Mouse (Mus musculus) stomach, embryonic 14.5 days (tissue): ENCODE results near the gene Myo15b. TPM values are rescaled to one million over a fixed set of nuclear protein-coding genes. Genes with fewer than 3 reads are reported as not detected.

Source experiments
- ATAC-seq: fragments of 200-750 bp; cut with Nextera tagmentation; 2 replicates; pipeline ENCODE4 v1.8.0; 2017; ENCODE audit warnings: low read depth, moderate TSS enrichment; ENCODE audit not compliant: insufficient number of reproducible peaks, insufficient read depth, low FRiP score
- H3K27ac ChIP-seq: fragments of 300-500 bp; sonication (generic); 2 replicates; pipeline ENCODE4 v1.5.1; 2014; ENCODE audit warnings: mild to moderate bottlenecking, low read length, moderate library complexity, mixed read lengths
- H3K27me3 ChIP-seq: fragments of 300-500 bp; sonication (generic); 2 replicates; pipeline ENCODE4 v1.6.1; 2014; ENCODE audit warnings: low read length, control low read depth, mixed read lengths; ENCODE audit not compliant: control insufficient read depth, insufficient read depth
- H3K36me3 ChIP-seq: fragments of 300-500 bp; sonication (generic); 2 replicates; pipeline ENCODE4 v1.6.1; 2014; ENCODE audit warnings: mild to moderate bottlenecking, control low read depth, low read length, moderate library complexity, mixed read lengths; ENCODE audit not compliant: control insufficient read depth, insufficient read depth
- H3K4me1 ChIP-seq: fragments of 300-500 bp; sonication (generic); 2 replicates; pipeline ENCODE4 v1.6.1; 2014; ENCODE audit warnings: low read length, control low read depth, mixed read lengths; ENCODE audit not compliant: control insufficient read depth, insufficient read depth
- H3K4me2 ChIP-seq: fragments of 300-500 bp; sonication (generic); replicated peaks from 2 replicates; pipeline ENCODE4 v1.6.1; 2014; ENCODE audit warnings: low read depth, low read length, control low read depth
- H3K4me3 ChIP-seq: fragments of 300-500 bp; sonication (generic); 2 replicates; pipeline ENCODE4 v1.5.1; 2014; ENCODE audit warnings: low read depth, low read length, control low read depth
- H3K9ac ChIP-seq: fragments of 300-500 bp; sonication (generic); replicated peaks from 2 replicates; pipeline ENCODE4 v1.6.1; 2014; ENCODE audit warnings: low read depth, mild to moderate bottlenecking, control low read depth, low read length, moderate library complexity, mixed read lengths
- H3K9me3 ChIP-seq: fragments of 300-500 bp; sonication (generic); 2 replicates; pipeline ENCODE4 v1.6.1; 2016; ENCODE audit warnings: low read depth, low read length, control low read depth; ENCODE audit not compliant: control insufficient read depth
- WGBS: fragments of 180-500 bp; shearing (Covaris S2); extraction: QIAGEN DNeasy Blood & Tissue Kit; methylation state at CpG from one replicate; pipeline ENCODE4 v1.1.7; 2014; 5-methylcytosine and 5-hydroxymethylcytosine counted together
- polyA plus RNA-seq: library from polyadenylated mRNA; unstranded; fragments of >200 nt; fragmentation: Nextera tagmentation; extraction: Ambion mirVana; gene quantifications from 2 replicates; pipeline ENCODE4 v1.2.1, GENCODE M21; 2014

Gene Myo15b
- polyA plus RNA-seq, 1 experiment from 2014 or later = 3.1 TPM

DNA sequence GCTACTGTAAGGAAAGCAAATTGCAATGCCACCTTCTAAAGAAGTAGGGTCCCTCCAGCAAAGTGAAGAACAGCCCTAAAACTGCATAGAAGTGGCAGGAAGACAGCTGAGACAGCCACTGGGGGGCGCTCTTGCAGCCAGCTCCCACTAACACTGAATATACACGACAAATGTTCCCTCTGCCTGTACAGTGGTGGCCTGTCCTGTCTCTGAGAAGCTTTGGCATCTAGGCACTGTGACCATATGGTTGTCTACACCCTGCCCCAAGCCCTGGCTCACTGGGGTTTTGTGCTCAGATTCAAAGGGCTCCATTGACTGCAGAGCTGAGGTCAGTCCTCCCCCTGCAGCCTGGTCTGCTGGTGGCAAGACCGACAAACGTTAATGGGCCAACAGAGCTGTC lies 40.7 kb downstream of the Myo15b start:
- H3K4me2 ChIP-seq = no peak overlapping the region
- H3K4me1 ChIP-seq = peaks cover 20% of the 10 kb centered on the region
- no peak for ATAC-seq
- 0 out of 2 replicates have a peak, but pooled peaks cover 1% of the 10 kb centered on the region for H3K36me3 ChIP-seq
- no peaks in the 10 kb centered on the region for H3K27me3 ChIP-seq
- no peak overlapping the region for H3K9ac ChIP-seq
- no peaks in the 10 kb centered on the region for H3K9me3 ChIP-seq
- no peak overlapping the region for H3K27ac ChIP-seq
- H3K4me3 ChIP-seq = no peak overlapping the region
- WGBS = 19% methylated on average over 4 of the region's 4 CpGs

DNA sequence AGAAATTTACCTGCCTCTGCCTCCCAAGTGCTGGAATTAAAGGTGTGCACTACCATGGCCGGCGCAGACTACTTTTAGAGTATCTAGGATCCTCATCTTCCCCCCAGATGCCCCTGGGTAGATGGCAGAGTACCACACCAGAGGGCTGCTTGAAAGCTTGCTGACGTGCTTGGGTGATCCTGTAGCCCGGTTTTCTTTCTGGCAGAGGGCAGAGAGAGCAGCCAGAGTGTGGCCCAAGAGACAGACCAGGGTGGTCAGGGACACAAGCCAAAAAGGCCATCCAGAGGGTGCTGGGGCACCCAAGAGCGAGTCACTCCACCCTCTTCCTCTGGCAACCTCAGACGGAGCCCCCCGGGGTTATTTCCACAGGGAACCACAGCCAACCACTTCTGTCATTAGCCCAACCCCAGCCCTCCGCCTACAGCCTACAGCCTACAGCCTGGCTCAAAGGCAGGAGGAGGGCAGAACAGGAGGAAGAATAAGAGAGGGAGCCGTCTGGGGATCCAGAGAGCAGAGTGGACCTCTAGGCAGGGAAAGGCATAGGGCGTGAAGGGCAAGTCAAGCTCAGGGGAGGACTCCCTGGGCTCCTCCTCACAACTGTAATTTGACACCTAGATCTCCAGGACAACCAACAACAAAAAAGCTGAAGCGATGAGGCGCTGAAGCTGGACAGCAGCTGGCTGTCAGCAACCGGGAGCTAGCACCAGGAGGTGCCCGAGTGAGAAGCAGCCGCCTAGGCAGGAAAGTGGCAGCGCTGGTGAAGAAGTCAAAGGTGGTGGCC lies 41.5 kb downstream of the Myo15b start, which contains the start of gene Smim5:
Gene Smim5, plus strand, starts transcription at position 481 of the 781 bp plus-strand sequence.
- H3K27ac ChIP-seq = 0 out of 2 replicates have a peak within 1 kb of the TSS, but pooled peaks have one; percentile 39
- no peak within 1 kb of the TSS for H3K4me3 ChIP-seq
- no peak within 1 kb of the TSS for H3K9ac ChIP-seq
- no peaks in the 10 kb centered on the region for H3K27me3 ChIP-seq
- H3K4me2 ChIP-seq = no peak within 1 kb of the TSS; the same call in 1 of the 2 replicates
- peaks cover 25% of the 10 kb centered on the region for H3K4me1 ChIP-seq
- no peaks in the 10 kb centered on the region for H3K9me3 ChIP-seq
- 28% methylated on average over 16 of the region's 16 CpGs for WGBS
- ATAC-seq = peak; percentile 66
- no peaks in the 10 kb centered on the region for H3K36me3 ChIP-seq

DNA sequence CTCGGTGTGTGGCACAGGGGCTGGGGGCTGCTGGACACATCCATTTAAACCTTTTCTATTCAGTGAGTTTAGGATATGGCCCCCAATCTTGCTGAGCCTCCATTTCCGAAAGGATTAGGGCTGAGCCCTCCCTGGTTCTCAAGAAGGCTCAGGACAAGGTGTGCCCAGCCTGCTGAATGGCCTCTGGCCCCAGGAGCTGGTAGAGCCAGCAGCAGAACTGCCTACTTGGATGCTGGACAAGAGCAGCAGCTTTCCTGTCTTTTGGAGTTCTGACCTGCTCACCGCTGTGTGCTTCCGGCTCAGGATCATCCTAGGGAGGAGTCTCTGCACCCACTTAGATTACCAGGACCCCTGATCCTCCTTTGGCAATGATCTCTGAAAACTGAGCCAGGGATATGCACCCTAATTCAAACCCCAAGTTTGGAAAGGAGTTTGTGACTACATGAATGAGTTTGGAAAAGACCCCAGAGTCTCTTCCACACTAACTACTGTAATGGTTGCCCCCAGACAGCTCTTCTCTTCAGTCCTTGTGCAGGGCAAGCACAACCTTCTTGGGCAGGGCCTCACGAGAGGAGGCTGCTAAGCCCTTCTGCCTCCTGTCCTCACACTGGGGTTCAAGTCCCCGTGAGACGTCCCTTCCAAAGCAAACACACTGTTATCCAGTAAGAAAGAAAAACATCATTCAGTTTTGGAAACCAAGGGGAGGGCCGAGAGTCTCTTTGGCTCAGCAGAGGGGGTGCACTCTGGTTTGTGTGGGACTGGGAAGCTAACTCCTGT lies 42.5 kb downstream of the Myo15b start:
- Histone ChIP-seq H3K27me3 (no peaks in the 10 kb centered on the region), H3K4me3 (no peak overlapping the region), H3K27ac (no peak overlapping the region), H3K36me3 (no peaks in the 10 kb centered on the region), H3K9ac (no peak overlapping the region), H3K4me2 (no peak overlapping the region), H3K9me3 (no peaks in the 10 kb centered on the region), H3K4me1 (peaks cover 32% of the 10 kb centered on the region)
- 71% methylated on average over 8 of the region's 8 CpGs for WGBS
- ATAC-seq = no peak

DNA sequence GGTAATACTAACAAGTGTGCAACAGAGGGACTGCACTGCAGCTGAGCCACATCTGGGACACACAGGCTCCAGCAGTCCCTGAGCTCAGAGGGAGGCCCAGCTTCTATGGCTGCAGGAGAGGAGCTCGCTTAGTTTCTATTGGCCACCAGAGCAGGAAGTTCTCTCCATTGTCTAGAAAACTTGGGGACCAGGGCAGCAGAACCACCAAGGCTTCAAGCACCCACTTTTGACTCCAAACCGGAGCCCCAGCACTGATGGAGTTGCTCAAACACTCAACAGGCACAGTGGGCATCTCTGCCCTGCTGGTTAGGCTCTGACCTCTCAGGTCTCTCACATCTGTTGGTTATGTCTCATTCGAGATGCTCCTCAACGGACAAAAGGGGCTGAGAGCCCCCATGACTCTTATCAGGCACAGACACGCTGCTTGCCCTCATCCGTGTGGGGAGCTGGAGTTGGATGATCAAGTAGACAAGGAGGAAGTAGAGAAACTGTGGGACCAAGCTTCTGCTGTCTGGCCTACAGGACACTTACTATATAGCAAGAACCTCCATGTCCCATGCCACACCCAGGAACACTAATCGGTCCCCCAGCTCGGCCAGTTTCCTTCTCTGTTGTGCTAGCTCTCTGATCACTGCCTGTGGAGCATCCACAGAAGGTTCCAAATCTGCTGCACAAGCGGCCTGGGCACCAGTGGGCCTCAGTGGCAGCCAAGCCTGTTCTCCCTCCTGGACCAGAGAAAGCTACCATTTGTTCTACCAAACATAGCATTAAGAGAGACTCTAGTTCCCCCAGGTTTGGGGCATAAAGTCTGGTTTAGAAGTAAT lies 43.3 kb downstream of the Myo15b start:
- no peak overlapping the region for H3K27ac ChIP-seq
- no peak overlapping the region for H3K9ac ChIP-seq
- 85% methylated on average over 9 of the region's 9 CpGs for WGBS
- no peaks in the 10 kb centered on the region for H3K36me3 ChIP-seq
- H3K9me3 ChIP-seq = no peaks in the 10 kb centered on the region
- H3K4me1 ChIP-seq = peaks cover 38% of the 10 kb centered on the region
- no peak for ATAC-seq
- no peak overlapping the region for H3K4me3 ChIP-seq
- H3K4me2 ChIP-seq = no peak overlapping the region
- no peaks in the 10 kb centered on the region for H3K27me3 ChIP-seq

DNA sequence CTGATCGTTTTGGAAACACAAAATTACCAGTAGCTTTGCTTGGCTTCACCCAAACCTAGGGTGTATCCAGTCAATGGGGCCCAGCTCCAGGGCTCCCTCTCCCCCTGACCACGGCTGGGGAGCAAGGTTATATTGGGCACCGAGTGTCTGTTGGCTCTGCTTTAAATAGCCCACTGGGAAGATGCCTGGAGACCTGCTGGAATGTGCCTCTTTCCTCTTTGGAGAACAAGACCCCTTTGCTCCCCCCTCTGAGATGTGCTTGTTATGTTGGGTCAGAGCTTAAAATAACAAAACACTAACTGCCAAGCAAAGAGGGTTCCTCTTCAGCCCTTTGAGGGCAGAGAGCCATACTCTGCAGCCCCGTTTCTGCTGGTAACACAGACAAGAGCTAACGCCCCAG lies 44.0 kb downstream of the Myo15b start:
- WGBS = 81% methylated on average over 5 of the region's 5 CpGs
- peaks cover 38% of the 10 kb centered on the region for H3K4me1 ChIP-seq
- H3K4me2 ChIP-seq = no peak overlapping the region
- H3K27me3 ChIP-seq = no peaks in the 10 kb centered on the region
- no peak overlapping the region for H3K9ac ChIP-seq
- ATAC-seq = no peak
- no peaks in the 10 kb centered on the region for H3K36me3 ChIP-seq
- H3K9me3 ChIP-seq = no peaks in the 10 kb centered on the region
- H3K4me3 ChIP-seq = no peak overlapping the region
- peak overlapping the region; percentile 10; the same call in 1 of the 2 replicates for H3K27ac ChIP-seq

DNA sequence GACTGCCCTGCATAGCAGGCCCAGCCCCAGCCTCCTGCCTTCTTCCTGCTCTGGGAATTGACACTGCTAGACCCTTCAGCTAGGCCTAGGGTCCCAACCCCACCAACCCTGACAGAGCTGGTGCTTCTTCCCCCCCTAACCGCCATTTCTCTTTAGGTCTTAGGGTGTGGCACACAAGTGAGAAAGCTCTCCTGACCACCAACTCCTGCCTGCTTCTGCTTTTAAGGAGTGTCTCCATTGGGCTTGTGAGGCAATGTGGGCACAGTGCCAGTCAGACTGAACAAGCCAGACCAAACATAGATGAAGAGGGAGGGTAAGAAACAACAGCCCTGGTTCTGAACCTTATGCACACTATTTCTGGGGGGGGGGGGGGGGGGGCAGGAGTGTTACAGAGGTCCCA lies 44.6 kb downstream of the Myo15b start:
- no peaks in the 10 kb centered on the region for H3K36me3 ChIP-seq
- H3K4me2 ChIP-seq = no peak overlapping the region
- WGBS = 81% methylated on average over 1 of the region's 1 CpGs
- H3K9ac ChIP-seq = no peak overlapping the region
- H3K4me3 ChIP-seq = no peak overlapping the region
- no peak for ATAC-seq
- H3K9me3 ChIP-seq = no peaks in the 10 kb centered on the region
- peak overlapping the region; percentile 10; the same call in 1 of the 2 replicates for H3K27ac ChIP-seq
- no peaks in the 10 kb centered on the region for H3K27me3 ChIP-seq
- peaks cover 38% of the 10 kb centered on the region for H3K4me1 ChIP-seq

DNA sequence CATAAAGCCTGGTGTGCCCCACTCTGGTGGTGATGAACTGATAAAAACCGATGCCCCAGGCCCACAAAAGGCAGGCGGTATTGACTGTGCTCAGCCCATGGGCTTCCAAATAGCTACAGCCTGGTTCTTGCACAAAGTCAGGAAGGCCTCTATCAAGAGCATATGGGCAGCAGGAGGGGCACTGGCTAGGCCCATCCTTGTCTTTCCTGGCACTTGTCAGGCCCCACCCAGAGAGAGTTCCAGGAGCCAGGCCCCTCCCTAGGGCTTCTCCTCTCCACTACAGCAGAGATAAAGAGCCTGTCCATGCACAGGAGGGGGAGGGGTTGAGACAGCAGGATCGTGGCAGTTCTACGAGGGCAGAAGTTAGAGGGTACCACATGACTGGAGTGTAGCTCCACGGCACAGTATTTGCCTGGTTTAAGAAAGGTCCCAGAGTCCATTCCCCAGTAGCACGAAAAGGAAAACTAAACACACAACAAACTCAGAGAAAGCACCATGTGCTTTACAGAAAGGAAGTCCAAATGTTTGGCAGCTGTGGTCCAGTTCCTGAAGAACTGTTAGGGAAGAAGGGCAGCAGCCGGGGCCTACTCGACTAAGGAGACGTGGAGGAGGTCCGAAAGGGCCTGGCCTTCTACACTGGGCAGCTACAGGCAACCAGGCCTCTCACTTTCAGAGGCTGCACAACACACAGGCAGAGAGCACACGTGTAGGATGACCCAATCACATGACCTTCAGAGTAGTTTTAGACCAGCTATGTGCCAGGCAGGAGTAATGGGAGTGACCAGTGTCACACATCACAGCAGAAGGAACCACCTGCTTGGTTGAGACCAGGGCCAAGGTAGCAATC lies 45.4 kb downstream of the Myo15b start:
- WGBS = 51% methylated on average over 11 of the region's 11 CpGs
- Histone ChIP-seq H3K27me3 (no peaks in the 10 kb centered on the region), H3K4me3 (no peak overlapping the region), H3K9ac (no peak overlapping the region), H3K36me3 (0 out of 2 replicates have a peak, but pooled peaks cover 5% of the 10 kb centered on the region), H3K4me2 (no peak overlapping the region), H3K9me3 (no peaks in the 10 kb centered on the region), H3K4me1 (peaks cover 38% of the 10 kb centered on the region), H3K27ac (0 out of 2 replicates have a peak overlapping the region, but pooled peaks have one; percentile 81)
- ATAC-seq = peak; percentile 59; the same call in 1 of the 2 replicates
